Mouse (Mus musculus): ENCODE results near the gene Fcf1. TPM values are rescaled to one million over a fixed set of nuclear protein-coding genes. Genes with fewer than 3 reads are reported as not detected.

Gene Fcf1
- polyA plus RNA-seq, 1 experiment, result 129 TPM

DNA sequence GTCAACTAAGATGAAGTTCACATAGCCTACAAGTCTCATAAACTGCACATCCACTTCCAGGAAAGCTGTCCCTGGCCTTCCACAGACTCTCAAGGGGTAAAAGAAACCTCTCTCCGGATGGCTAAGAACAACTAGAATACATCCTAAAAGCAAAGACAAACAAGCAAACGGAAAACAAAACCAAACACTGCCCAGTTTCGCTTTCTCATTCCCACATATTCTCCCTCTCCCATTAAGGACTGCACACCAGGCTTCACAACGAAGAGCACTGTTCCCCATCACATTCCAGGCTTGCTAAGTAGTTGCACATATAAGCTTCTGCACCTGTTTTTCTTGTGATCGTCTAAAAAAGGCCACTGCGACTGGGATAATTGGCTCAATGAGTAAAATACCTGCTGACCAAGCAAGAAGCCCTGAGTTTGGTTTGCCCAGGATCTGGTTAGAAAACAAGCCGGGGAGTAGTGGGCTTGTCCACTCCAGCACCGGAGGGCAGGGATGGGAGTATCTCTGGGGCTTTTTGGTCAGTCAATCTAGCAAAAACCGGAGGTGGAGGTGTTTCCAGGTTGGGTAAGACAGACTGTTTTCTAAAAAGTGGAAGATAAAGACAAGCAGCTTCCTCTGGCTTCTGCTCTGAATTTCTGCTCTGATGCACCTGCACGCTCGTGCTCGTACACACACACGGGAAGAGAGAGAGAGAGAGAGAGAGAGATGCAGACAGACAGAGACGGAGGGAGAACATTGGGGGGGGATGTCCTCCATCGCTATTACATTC lies 855 bp upstream of the Fcf1 start:
- H3K4me3 ChIP-seq, result peak overlapping the region; percentile 92
- H3K4me2 ChIP-seq (ENCODE audit: low read depth), result peak overlapping the region; percentile 96
- peaks cover 66% of the 10 kb centered on the region for H3K79me2 ChIP-seq (ENCODE audit: control insufficient read depth, insufficient read depth)
- peak overlapping the region; percentile 25 for H3ac ChIP-seq (ENCODE audit: control insufficient read depth, insufficient read length)
- H3K27me3 ChIP-seq (ENCODE audit: control insufficient read depth, insufficient read depth, insufficient read length), result no peaks in the 10 kb centered on the region
- peaks cover 21% of the 10 kb centered on the region for H3K36me3 ChIP-seq (ENCODE audit: control insufficient read depth, insufficient read depth)
- no peak for TF ChIP-seq TCF12 (IDR thresholded peaks at IDR 0.05; ENCODE audit: insufficient read depth, poor library complexity, severe bottlenecking)
- TF ChIP-seq MAX (IDR thresholded peaks at IDR 0.05; ENCODE audit: low read depth), result no peak
- no peak for TF ChIP-seq SRF (IDR thresholded peaks at IDR 0.05; ENCODE audit: control insufficient read depth, insufficient read length, low read depth)
- no peak for TF ChIP-seq REST (IDR thresholded peaks at IDR 0.05; ENCODE audit: insufficient read depth, insufficient read length)
- no peak for TF ChIP-seq TCF3 (IDR thresholded peaks at IDR 0.05; ENCODE audit: insufficient read length, low read depth)
- no peak for TF ChIP-seq CEBPB (IDR thresholded peaks at IDR 0.05; ENCODE audit: insufficient read depth, poor library complexity, severe bottlenecking)
- TF ChIP-seq POLR2A (IDR thresholded peaks at IDR 0.05; ENCODE audit: insufficient read length, low read depth), result no peak
- no peak for TF ChIP-seq MYOG (IDR thresholded peaks at IDR 0.05; ENCODE audit: control insufficient read depth in 1 of 3, insufficient read depth in 1 of 3, insufficient read length in 2 of 3, low read depth in 2 of 3)
- no peak for TF ChIP-seq USF1 (IDR thresholded peaks at IDR 0.05; ENCODE audit: low read depth)
- TF ChIP-seq POLR2AphosphoS2 (IDR thresholded peaks at IDR 0.05; ENCODE audit: insufficient read length, low read depth), result no peak
- no peak for TF ChIP-seq E2F4 (IDR thresholded peaks at IDR 0.05; ENCODE audit: insufficient read depth)
- TF ChIP-seq MYOD1 (IDR thresholded peaks at IDR 0.05; ENCODE audit: control insufficient read depth in 1 of 3, insufficient read length in 2 of 3, low read depth in 2 of 3), result no peak

DNA sequence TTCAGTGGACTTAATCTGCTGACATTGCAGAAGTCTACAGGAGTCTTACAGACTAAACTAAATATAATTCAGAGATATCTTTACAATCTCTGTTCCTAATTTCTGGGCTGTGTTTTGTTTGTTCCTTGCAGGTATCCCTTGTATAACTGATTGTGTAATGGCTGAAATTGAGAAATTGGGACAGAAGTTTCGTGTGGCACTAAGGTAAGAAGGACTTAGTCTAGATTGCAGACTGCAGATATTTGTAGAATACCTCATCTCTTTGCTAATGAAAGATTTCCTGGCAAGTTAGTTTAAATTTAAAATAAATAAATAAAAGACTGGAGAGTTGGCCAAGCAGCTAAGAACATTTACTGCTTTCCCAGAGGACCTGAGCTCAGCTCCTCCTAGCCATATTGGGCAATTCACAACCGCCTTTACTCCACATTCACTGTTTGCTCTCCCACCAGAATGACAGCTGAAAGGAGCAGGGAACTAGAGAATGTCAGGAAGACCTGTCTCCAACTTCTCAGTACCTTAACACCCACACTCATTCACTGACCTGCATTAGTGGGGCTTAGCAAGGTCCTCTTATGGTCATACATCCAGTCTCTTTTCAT lies 8.7 kb downstream of the Fcf1 start:
- Histone ChIP-seq H3K79me2 (ENCODE audit: control insufficient read depth, insufficient read depth) (no peaks in the 10 kb centered on the region), H3ac (ENCODE audit: control insufficient read depth, insufficient read length) (no peak overlapping the region), H3K4me3 (no peak overlapping the region), H3K36me3 (ENCODE audit: control insufficient read depth, insufficient read depth) (peaks cover 71% of the 10 kb centered on the region), H3K27me3 (ENCODE audit: control insufficient read depth, insufficient read depth, insufficient read length) (no peaks in the 10 kb centered on the region), H3K4me2 (ENCODE audit: low read depth) (no peak overlapping the region)
- TF ChIP-seq TCF3 (IDR thresholded peaks at IDR 0.05; ENCODE audit: insufficient read length, low read depth), result no peak
- TF ChIP-seq POLR2A (IDR thresholded peaks at IDR 0.05; ENCODE audit: insufficient read length, low read depth), result no peak

DNA sequence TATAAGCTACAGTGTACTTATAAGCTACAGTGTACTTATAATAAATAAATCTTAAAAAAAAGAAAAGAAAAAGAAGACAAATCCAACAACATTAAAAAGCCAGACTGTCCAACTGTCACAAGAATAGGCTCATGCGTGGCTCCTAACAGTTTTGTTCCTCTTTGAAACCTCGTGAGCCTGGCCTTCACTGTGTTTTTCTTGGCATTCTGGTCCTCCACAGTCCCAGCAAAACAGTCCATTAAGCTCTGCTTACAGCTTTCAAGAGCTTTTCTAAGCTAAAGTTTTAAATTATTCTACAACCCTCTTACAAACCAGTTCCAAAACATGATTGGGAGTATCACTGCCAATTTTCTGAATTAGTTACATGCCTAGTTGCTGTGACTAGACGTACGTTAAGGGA lies 18.8 kb downstream of the Fcf1 start:
- H3K36me3 ChIP-seq (ENCODE audit: control insufficient read depth, insufficient read depth), result no peaks in the 10 kb centered on the region
- TF ChIP-seq POLR2A (IDR thresholded peaks at IDR 0.05; ENCODE audit: insufficient read length, low read depth), result no peak
- TF ChIP-seq MYOD1 (IDR thresholded peaks at IDR 0.05; ENCODE audit: control insufficient read depth in 1 of 3, insufficient read length in 2 of 3, low read depth in 2 of 3), result no peak
- no peak for TF ChIP-seq SRF (IDR thresholded peaks at IDR 0.05; ENCODE audit: control insufficient read depth, insufficient read length, low read depth)
- TF ChIP-seq REST (IDR thresholded peaks at IDR 0.05; ENCODE audit: insufficient read depth, insufficient read length), result no peak
- TF ChIP-seq MAX (IDR thresholded peaks at IDR 0.05; ENCODE audit: low read depth), result no peak
- TF ChIP-seq POLR2AphosphoS2 (IDR thresholded peaks at IDR 0.05; ENCODE audit: insufficient read length, low read depth), result no peak
- no peak for TF ChIP-seq TCF3 (IDR thresholded peaks at IDR 0.05; ENCODE audit: insufficient read length, low read depth)
- TF ChIP-seq TCF12 (IDR thresholded peaks at IDR 0.05; ENCODE audit: insufficient read depth, poor library complexity, severe bottlenecking), result no peak
- TF ChIP-seq USF1 (IDR thresholded peaks at IDR 0.05; ENCODE audit: low read depth), result no peak
- TF ChIP-seq CEBPB (IDR thresholded peaks at IDR 0.05; ENCODE audit: insufficient read depth, poor library complexity, severe bottlenecking), result no peak
- no peak for TF ChIP-seq MYOG (IDR thresholded peaks at IDR 0.05; ENCODE audit: control insufficient read depth in 1 of 3, insufficient read depth in 1 of 3, insufficient read length in 2 of 3, low read depth in 2 of 3)
- no peak for TF ChIP-seq E2F4 (IDR thresholded peaks at IDR 0.05; ENCODE audit: insufficient read depth)
- no peaks in the 10 kb centered on the region for H3K79me2 ChIP-seq (ENCODE audit: control insufficient read depth, insufficient read depth)
- H3K27me3 ChIP-seq (ENCODE audit: control insufficient read depth, insufficient read depth, insufficient read length), result no peaks in the 10 kb centered on the region
- H3K4me3 ChIP-seq, result no peak overlapping the region
- H3K4me2 ChIP-seq (ENCODE audit: low read depth), result no peak overlapping the region
- H3ac ChIP-seq (ENCODE audit: control insufficient read depth, insufficient read length), result no peak overlapping the region

DNA sequence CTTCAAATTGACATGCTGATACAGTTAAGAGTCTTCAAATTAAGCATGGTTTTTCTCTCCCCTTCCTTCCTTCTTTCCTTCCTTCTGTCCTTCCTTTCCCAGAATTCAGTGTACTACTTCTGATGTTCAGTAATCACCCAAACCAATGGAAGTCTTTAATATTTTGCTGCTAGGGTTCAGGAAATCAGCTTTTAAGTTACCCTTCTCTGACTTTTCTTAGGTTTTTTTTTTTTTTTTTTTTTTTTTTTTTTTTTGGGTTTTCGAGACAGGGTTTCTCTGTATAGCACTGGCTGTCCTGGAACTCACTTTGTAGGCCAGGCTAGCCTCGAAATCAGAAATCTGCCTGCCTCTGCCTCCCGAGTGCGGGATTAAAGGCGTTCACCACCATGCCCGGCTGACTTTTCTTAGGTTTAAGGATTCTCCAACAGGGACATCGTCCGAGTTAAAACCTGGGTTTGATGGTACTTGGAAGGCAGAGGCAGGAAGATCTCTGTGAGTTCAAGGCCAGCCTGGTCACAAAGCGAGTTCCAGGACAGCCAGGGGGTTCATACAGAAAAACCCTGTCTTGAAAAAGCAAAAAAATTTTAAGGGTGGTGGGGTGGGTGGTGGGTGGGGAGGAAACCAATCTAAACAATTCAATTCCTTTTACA lies 24.5 kb downstream of the Fcf1 start:
- TF ChIP-seq USF1 (IDR thresholded peaks at IDR 0.05; ENCODE audit: low read depth) (no peak), CEBPB (IDR thresholded peaks at IDR 0.05; ENCODE audit: insufficient read depth, poor library complexity, severe bottlenecking) (no peak), TCF3 (IDR thresholded peaks at IDR 0.05; ENCODE audit: insufficient read length, low read depth) (no peak), POLR2AphosphoS2 (IDR thresholded peaks at IDR 0.05; ENCODE audit: insufficient read length, low read depth) (no peak), MYOG (IDR thresholded peaks at IDR 0.05; ENCODE audit: control insufficient read depth in 1 of 3, insufficient read depth in 1 of 3, insufficient read length in 2 of 3, low read depth in 2 of 3) (no peak), REST (IDR thresholded peaks at IDR 0.05; ENCODE audit: insufficient read depth, insufficient read length) (no peak), MAX (IDR thresholded peaks at IDR 0.05; ENCODE audit: low read depth) (no peak), TCF12 (IDR thresholded peaks at IDR 0.05; ENCODE audit: insufficient read depth, poor library complexity, severe bottlenecking) (no peak), POLR2A (IDR thresholded peaks at IDR 0.05; ENCODE audit: insufficient read length, low read depth) (no peak), SRF (IDR thresholded peaks at IDR 0.05; ENCODE audit: control insufficient read depth, insufficient read length, low read depth) (no peak), E2F4 (IDR thresholded peaks at IDR 0.05; ENCODE audit: insufficient read depth) (no peak), MYOD1 (IDR thresholded peaks at IDR 0.05; ENCODE audit: control insufficient read depth in 1 of 3, insufficient read length in 2 of 3, low read depth in 2 of 3) (no peak)
- H3K4me3 ChIP-seq, result peak overlapping the region; percentile 76
- peaks cover 38% of the 10 kb centered on the region for H3K79me2 ChIP-seq (ENCODE audit: control insufficient read depth, insufficient read depth)
- H3ac ChIP-seq (ENCODE audit: control insufficient read depth, insufficient read length), result no peak overlapping the region
- H3K27me3 ChIP-seq (ENCODE audit: control insufficient read depth, insufficient read depth, insufficient read length), result no peaks in the 10 kb centered on the region
- peak overlapping the region; percentile 91 for H3K4me2 ChIP-seq (ENCODE audit: low read depth)
- no peaks in the 10 kb centered on the region for H3K36me3 ChIP-seq (ENCODE audit: control insufficient read depth, insufficient read depth)

Measured in myocyte (in vitro differentiated cells).